Mouse (Mus musculus): ENCODE data around the gene Cyp4a29. TPM values are rescaled to one million over a fixed set of nuclear protein-coding genes. Genes with fewer than 3 reads are reported as not detected.
"Not testable (repeated sequence)": the region's sequence is repeated elsewhere in the genome, so short reads cannot be mapped to it uniquely, and the experiment has no call there.

The Cyp4a29 gene
- not detected for total RNA-seq (2021)

GRCm38 (mm10) chr4:115241784-115242183, at the start of gene Cyp4a29:
TSS of gene Cyp4a29 (plus strand) at chr4:115242084.
- DNase-seq (ENCODE audit: extremely low spot score in 1 of 2, low spot score in 2 of 2): no peak
- intact Hi-C loops (cut with DNase I): loop anchor here (5.0 kb wide), 1 partner anchor 139 kb away; no protein-coding TSS in a partner anchor

GRCm38 (mm10) chr4:115232901-115233300, 9.0 kb upstream of the Cyp4a29 start:
- intact Hi-C loops (cut with DNase I); DNase-seq (ENCODE audit: extremely low spot score in 1 of 2, low spot score in 2 of 2): not testable (repeated sequence)

DNA sequence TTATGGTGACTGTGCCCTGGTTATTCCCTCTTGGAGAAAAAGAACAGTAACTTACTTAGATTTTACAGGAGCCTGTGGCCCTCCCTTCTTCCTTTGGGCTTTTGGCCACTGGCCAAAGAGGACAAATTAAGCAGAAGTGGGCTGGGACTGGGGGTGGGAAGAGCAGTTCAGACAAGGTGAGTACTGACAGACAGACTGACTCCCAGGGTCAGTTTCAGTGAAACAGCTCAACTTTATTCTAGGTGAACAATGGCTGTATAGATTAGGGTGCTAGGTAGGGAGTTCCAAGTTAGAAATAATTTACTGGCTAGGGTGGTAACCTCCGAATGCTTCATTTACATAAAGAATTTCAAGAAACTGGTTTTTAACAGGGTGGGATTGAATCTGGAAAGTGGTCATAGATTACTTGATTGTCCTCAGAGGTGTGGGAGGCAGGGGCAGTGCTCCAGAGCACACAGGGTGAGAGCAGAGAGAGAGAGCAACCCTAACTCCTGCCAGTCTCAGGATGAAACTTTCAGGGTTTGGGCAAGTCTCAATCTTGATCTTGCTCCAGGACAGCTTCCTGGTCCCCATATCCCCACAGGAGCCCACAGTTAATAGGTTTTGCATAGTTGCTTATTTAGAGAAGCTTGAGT, 5.3 kb upstream of the Cyp4a29 start:
- DNase-seq (ENCODE audit: extremely low spot score in 1 of 2, low spot score in 2 of 2): no peak
- intact Hi-C loops (cut with DNase I): no loop called here

GRCm38 (mm10) chr4:115264687-115265569, 23.0 kb downstream of the Cyp4a29 start:
- intact Hi-C loops (cut with DNase I); DNase-seq (ENCODE audit: extremely low spot score in 1 of 2, low spot score in 2 of 2): not testable (repeated sequence)

- DNase-seq (ENCODE audit: extremely low spot score in 1 of 2, low spot score in 2 of 2); intact Hi-C loops (cut with DNase I): not testable (repeated sequence)
These were observed 36.5 kb downstream of the Cyp4a29 start for GRCm38 (mm10) chr4:115278215-115278982.

GRCm38 (mm10) chr4:115280342-115280741, 38.5 kb downstream of the Cyp4a29 start:
- no peak for DNase-seq (ENCODE audit: extremely low spot score in 1 of 2, low spot score in 2 of 2)
- intact Hi-C loops (cut with DNase I): no loop called here

- DNase-seq (ENCODE audit: extremely low spot score in 1 of 2, low spot score in 2 of 2); intact Hi-C loops (cut with DNase I): not testable (repeated sequence)
These were observed 38.9 kb downstream of the Cyp4a29 start for GRCm38 (mm10) chr4:115280779-115281178.

- intact Hi-C loops (cut with DNase I); DNase-seq (ENCODE audit: extremely low spot score in 1 of 2, low spot score in 2 of 2): not testable (repeated sequence)
These were observed 39.4 kb downstream of the Cyp4a29 start for GRCm38 (mm10) chr4:115281231-115281767.

DNA sequence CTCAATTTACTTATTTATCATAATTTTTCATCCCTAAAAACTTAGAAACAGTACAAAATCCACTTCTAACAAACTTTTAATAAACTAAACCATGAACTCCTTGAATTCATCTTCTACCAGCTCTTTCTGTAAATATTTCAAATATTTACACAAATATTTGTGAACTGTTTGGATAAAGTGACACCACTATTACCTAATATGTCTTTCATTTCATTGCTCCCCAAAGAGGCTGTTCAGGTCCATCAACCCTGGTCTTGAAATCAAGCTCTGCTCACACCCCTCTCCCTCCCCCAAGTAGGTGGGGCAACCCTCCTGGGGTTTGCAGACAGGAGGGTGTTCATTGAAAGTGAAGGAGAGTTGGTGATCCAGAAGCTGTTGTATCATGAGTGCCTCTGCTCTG, 56.9 kb downstream of the Cyp4a29 start, which contains the start of gene Cyp4a12a:
Gene Cyp4a12a (plus strand): TSS at position 301 of the 400 bp plus-strand sequence.
- intact Hi-C loops (cut with DNase I); DNase-seq (ENCODE audit: extremely low spot score in 1 of 2, low spot score in 2 of 2): not testable (repeated sequence)

Other genes with a start within 250 kb of the Cyp4a29 start
- 1 to 10 TPM; 1.1 TPM for gene Stil, start 241.9 kb upstream of the Cyp4a29 start, total RNA-seq (2021)
- gene Tal1, start 185.7 kb upstream of the Cyp4a29 start, total RNA-seq (2021): 1 to 10 TPM; 2.0 to 2.6 TPM
- under 1 TPM; 0.58 to 0.59 TPM for gene Pdzk1ip1, start 153.4 kb upstream of the Cyp4a29 start, total RNA-seq (2021)
- gene Cyp4x1, start 107.8 kb upstream of the Cyp4a29 start, total RNA-seq (2021): 10 to 100 TPM; 18.9 to 20.1 TPM
- not detected for gene Cyp4a12a, start 57.0 kb downstream of the Cyp4a29 start, total RNA-seq (2021)
- not detected for gene Cyp4a12b, start 169.5 kb downstream of the Cyp4a29 start, total RNA-seq (2021)
- gene Cyp4a30b, start 210.5 kb downstream of the Cyp4a29 start, total RNA-seq (2021): not detected

All from left cerebral cortex, postnatal 10 days (tissue).